Mouse (Mus musculus) bone marrow, adult 2 months (tissue): Measurements from ENCODE around the gene Serpinb1b.

Source experiments
- CTCF ChIP-seq: fragments of 200-500 bp; IDR thresholded peaks from 2 replicates; pipeline ENCODE4 v1.5.1; 2011; ENCODE audit warnings: low read length, control low read depth; ENCODE audit not compliant: control insufficient read depth, insufficient read depth
- POLR2A ChIP-seq: fragments of 200-500 bp; IDR thresholded peaks from 2 replicates; pipeline ENCODE4 v1.6.1; 2011; ENCODE audit warnings: low read depth, mild to moderate bottlenecking, control low read depth, low read length, borderline replicate concordance; ENCODE audit not compliant: control insufficient read depth

DNA sequence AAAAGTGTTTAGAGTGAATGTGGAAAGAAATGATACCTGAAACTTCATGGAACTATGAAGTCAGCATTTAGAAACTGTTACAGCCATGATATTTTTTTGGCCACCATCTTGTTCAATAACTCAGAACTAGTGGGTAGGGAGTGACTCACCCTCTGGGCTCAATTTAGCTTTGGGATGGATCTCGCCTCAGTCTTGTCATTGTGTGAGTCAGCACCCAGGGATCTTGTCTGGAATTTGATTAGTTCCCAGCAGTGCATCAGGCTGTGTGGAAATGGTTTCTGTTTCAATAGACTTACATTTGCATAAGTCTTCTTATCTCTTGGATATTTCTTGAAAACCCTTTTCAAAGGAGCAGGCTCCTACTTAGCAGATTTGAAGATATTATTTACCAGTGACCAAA, 12.2 kb downstream of the Serpinb1b start:
- no peak for TF ChIP-seq POLR2A
- TF ChIP-seq CTCF, result no peak
